Mouse (Mus musculus) limb, embryonic 10.5 days (tissue): ENCODE results near the gene Prune2. TPM values are rescaled to one million over a fixed set of nuclear protein-coding genes. Genes with fewer than 3 reads are reported as not detected.
A peak's percentile ranks its signal among the peaks of the same experiment; 100 is the strongest.

Source experiments
- DNase-seq: peaks from one replicate; pipeline ENCODE4 v3.0.0-alpha.2; 2017; ENCODE audit warnings: low spot score
- H3K27ac ChIP-seq: fragments of 300-500 bp; sonication (generic); 2 replicates; pipeline ENCODE4 v1.5.1; 2016; ENCODE audit warnings: mild to moderate bottlenecking
- H3K27me3 ChIP-seq: fragments of 300-500 bp; sonication (generic); 2 replicates; pipeline ENCODE4 v1.6.1; 2016; ENCODE audit warnings: low read depth, mild to moderate bottlenecking; ENCODE audit not compliant: poor library complexity, severe bottlenecking
- H3K36me3 ChIP-seq: fragments of 300-500 bp; sonication (generic); 2 replicates; pipeline ENCODE4 v1.6.1; 2016; ENCODE audit warnings: mild to moderate bottlenecking, moderate library complexity
- H3K4me1 ChIP-seq: fragments of 300-500 bp; sonication (generic); 2 replicates; pipeline ENCODE4 v1.6.1; 2016
- H3K4me3 ChIP-seq: fragments of 300-500 bp; sonication (generic); 2 replicates; pipeline ENCODE4 v1.5.1; 2016; ENCODE audit warnings: mild to moderate bottlenecking, moderate library complexity
- H3K9me3 ChIP-seq: fragments of 300-500 bp; sonication (generic); replicated peaks from 2 replicates; pipeline ENCODE4 v1.6.1; 2016; ENCODE audit warnings: mild to moderate bottlenecking
- WGBS: fragments of 180-500 bp; shearing (Covaris S2); methylation state at CpG from one replicate; pipeline ENCODE4 v1.1.7; 2016; 5-methylcytosine and 5-hydroxymethylcytosine counted together
- polyA plus RNA-seq: library from polyadenylated mRNA; unstranded; fragments of >200 nt; fragmentation: Nextera tagmentation; extraction: Ambion mirVana; gene quantifications from 2 replicates; pipeline ENCODE4 v1.2.1, GENCODE M21; 2016

The Prune2 gene
- polyA plus RNA-seq, 1 experiment from 2014 or later, result 0.21 TPM

DNA sequence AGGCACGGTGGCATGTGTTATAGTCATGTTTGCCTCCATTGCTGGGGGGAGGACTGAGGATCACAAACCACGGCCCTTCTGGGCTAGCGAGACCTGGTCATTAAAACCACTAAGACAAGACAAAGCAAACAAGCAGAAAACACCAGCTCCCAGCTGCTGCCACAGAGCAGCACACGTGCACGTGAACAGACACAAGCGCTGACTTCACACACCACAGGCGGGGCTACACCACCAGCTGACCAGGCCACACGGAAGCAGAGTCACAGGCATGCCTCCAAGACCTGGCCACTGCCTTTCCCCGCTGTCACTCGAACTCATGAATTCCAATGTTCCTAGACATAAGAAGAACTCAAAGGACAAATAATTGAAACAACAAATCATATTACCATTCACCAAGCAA, 125.5 kb downstream of the Prune2 start:
- 85% methylated on average over 10 of the region's 10 CpGs for WGBS
- Histone ChIP-seq H3K4me1 (peaks cover 6% of the 10 kb centered on the region; the same call in 1 of the 2 replicates), H3K27ac (no peak overlapping the region), H3K27me3 (no peaks in the 10 kb centered on the region), H3K9me3 (no peaks in the 10 kb centered on the region), H3K4me3 (no peak overlapping the region), H3K36me3 (no peaks in the 10 kb centered on the region)
- no peak for DNase-seq

DNA sequence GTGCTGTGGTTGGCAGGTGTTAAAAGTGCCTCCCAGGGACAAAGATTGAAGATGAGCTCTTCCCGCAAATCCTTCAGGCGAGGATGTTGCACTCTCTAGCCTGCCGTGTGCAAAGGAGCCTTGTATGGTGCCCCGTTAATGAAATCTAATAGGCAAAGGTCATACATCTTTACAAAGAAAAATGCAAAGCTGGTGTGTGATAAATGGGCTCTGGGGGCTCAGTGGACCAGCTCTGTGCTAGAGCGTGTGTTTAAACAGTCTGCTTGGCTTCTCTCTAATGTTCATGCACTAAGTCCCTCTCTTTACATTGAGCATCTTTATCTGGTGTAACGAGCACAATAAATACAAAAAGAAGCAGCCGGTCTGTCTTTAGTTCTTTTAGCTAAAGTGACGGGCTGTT, 138.1 kb downstream of the Prune2 start:
- WGBS, result 53% methylated on average over 8 of the region's 8 CpGs
- Histone ChIP-seq H3K4me1 (no peaks in the 10 kb centered on the region), H3K36me3 (no peaks in the 10 kb centered on the region), H3K4me3 (no peak overlapping the region), H3K27me3 (no peaks in the 10 kb centered on the region), H3K27ac (no peak overlapping the region), H3K9me3 (no peaks in the 10 kb centered on the region)
- DNase-seq, result no peak

DNA sequence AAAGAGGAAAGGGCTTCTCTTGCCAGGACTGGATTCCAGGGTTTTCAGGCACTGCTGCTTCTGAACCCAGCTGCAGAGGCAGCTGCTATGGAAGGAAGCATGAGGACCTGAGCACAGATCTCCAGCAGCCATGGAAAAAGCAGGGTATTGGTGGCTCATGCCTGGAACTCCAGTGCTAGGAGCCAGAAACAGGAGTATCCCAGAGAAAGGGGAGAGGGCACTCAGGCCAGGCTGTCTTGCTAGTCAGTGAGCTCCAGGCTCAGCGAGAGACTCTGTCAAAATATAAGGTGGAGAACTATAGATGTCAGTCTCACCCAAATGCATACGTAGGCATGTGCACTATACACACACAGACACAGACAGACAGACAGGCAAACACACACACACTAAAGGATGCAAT, 140.4 kb downstream of the Prune2 start:
- Histone ChIP-seq H3K9me3 (no peaks in the 10 kb centered on the region), H3K27me3 (no peaks in the 10 kb centered on the region), H3K4me1 (no peaks in the 10 kb centered on the region), H3K27ac (no peak overlapping the region), H3K4me3 (no peak overlapping the region), H3K36me3 (no peaks in the 10 kb centered on the region)
- WGBS, result 96% methylated on average over 2 of the region's 2 CpGs
- no peak for DNase-seq

DNA sequence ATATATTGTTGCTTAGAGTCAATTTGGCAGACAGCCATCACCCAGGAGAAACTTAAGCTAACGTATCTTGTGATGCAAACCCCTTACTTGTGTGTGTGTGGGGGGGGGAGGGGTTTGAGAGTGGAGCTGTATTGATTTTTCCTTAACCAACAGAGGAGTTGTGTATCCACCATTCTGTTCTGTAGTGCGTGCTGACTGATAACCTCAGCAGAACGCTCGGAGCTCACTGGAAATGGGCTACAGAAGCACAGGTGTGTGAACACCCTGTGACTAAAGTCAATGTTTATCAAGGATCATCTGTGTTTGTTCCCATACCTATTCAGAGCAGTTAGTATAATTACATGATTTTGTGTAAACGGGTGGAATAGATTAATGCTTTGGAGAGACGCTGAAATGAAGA, 141.3 kb downstream of the Prune2 start:
- 91% methylated on average over 6 of the region's 6 CpGs for WGBS
- no peak for DNase-seq

DNA sequence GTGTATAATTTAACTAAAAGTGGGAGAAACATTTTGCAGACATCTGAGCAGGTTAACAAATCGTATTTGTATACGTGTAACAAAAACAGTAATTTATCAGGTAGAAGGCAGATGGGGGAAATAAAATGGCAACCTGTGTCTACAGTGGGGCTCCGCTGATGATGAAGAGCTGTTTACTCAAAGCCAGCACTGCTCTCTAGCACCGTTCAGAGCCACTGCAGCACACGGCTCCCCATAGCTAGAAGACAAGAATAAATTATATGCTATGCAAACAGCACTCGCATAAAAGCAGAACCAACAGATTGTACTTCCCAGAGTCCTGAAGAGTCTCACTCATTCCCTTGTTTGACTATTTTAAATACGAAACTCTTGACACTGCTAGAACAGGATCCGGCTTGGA, 152.9 kb downstream of the Prune2 start:
- DNase-seq, result no peak
- Histone ChIP-seq H3K27ac (no peak overlapping the region), H3K4me3 (no peak overlapping the region), H3K9me3 (no peaks in the 10 kb centered on the region), H3K27me3 (no peaks in the 10 kb centered on the region), H3K36me3 (no peaks in the 10 kb centered on the region), H3K4me1 (no peaks in the 10 kb centered on the region)
- 83% methylated on average over 8 of the region's 8 CpGs for WGBS

More for the DNA sequence above, 141.3 kb downstream of the Prune2 start:
- Histone ChIP-seq H3K4me3 (no peak overlapping the region), H3K9me3 (no peaks in the 10 kb centered on the region), H3K27me3 (no peaks in the 10 kb centered on the region), H3K27ac (no peak overlapping the region), H3K4me1 (no peaks in the 10 kb centered on the region), H3K36me3 (no peaks in the 10 kb centered on the region)

DNA sequence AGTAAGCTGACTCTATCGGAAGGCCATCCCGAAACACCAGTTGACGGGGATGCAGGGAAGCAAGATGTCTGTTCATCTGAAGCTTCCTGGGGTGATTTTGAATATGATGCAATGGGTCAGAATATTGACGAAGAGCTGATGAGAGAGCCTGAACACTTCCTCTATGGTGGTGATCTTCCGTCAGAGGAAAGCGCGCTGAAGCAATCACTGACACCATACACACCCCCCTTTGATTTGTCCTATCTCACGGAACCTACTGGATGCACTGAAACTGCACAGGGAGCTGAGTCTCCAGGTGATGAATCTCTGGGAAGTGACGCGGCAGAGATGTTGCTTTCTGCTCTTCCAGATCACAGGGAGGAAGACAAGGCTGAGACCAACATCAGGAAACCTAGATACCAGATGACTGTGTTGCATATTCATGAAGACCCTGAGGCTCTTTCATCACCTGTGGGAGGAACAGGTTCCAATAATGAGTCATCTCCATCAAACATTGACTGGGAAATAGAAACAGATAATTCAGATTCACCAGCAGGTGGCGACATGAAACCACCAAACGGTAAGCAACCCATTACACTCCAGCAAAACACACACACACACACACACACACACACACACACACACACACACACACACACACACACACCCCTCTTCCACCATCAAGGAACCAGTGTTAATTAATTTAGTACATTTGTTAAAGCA, 168.3 kb downstream of the Prune2 start:
- no peak overlapping the region for H3K27ac ChIP-seq
- H3K4me3 ChIP-seq, result no peak overlapping the region
- no peaks in the 10 kb centered on the region for H3K4me1 ChIP-seq
- no peaks in the 10 kb centered on the region for H3K36me3 ChIP-seq
- 72% methylated on average over 12 of the region's 12 CpGs for WGBS
- no peaks in the 10 kb centered on the region for H3K27me3 ChIP-seq
- H3K9me3 ChIP-seq, result no peaks in the 10 kb centered on the region
- DNase-seq, result peak; percentile 45

DNA sequence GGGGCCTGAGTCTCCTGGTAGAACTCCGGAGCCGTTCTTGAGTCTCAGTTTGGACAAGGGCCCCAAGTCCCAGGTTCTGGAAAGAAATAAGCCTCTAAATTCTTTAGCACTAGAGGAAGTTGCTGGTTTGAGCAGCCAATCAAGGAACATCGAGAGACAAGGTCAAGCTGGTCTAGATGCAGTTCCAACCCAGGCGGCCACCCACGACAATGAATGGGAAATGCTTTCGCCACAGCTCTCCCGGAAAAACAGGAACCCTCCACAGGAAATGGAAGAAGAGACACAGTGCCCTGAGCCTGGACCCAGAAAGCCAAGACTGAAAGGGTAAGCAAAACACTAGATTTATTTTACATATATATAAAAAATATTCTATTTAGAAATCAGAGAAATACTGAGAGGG, 169.5 kb downstream of the Prune2 start:
- no peak for DNase-seq
- 87% methylated on average over 7 of the region's 7 CpGs for WGBS
- Histone ChIP-seq H3K36me3 (no peaks in the 10 kb centered on the region), H3K4me3 (no peak overlapping the region), H3K27ac (no peak overlapping the region), H3K4me1 (no peaks in the 10 kb centered on the region), H3K27me3 (no peaks in the 10 kb centered on the region), H3K9me3 (no peaks in the 10 kb centered on the region)

DNA sequence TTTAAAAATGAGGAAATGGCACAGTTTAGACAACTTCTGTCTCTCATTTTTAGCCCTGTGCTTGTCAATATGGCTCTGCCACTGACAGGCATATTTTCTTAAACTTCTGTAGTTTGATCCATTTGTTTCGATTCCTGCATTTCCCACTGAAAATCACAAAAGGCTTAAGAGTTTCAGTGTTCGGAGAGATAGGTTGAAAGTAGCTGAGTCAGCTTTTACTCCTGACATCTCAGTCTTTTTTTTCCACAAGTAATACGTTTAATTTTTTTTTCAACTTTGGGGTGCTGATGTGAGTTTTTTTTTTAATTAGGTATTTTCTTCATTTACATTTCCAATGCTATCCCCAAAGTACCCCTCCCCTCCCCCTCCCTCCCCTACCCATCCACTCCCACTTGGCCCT, 174.6 kb downstream of the Prune2 start:
- H3K36me3 ChIP-seq, result no peaks in the 10 kb centered on the region
- H3K4me1 ChIP-seq, result no peaks in the 10 kb centered on the region
- no peak for DNase-seq
- no peak overlapping the region for H3K4me3 ChIP-seq
- H3K9me3 ChIP-seq, result no peaks in the 10 kb centered on the region
- WGBS, result 90% methylated on average over 3 of the region's 3 CpGs
- H3K27me3 ChIP-seq, result no peaks in the 10 kb centered on the region
- no peak overlapping the region for H3K27ac ChIP-seq

DNA sequence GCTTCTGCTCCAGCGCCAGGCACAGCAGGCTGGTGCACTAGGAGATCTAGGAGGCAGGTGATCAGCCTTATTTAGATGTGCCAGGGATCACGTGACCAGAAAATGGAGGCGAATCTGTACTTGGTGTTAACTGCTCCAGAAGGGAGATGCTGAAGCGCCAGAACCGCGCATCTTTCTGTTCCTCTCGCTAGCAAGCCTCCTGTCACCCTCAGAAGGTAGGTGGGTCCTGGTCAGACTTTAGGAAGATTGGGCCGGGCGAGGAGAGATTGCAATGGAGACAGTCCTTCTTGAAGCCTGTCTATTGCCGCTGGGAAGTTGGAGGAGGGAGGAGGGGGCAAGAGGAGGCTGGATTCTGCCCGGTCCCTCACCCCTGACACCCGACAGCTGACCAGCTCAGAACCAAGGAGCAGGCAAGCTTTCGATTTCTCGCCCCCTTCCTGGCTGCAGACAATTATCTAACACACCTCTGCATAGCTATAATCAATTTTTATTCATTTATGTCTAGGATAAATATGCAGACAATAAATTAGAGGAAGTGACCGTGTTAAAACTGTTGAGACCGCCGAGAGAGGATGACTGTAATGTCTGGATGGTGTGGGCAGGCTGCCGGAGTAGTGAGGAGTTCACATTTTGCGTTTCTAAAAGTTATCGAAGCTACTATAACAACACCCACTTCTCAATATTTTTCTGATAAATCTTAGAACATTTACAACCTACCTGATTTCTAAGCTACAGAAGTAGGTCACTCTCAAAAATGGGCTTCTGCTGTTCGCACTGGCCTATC, 181.0 kb downstream of the Prune2 start:
- H3K36me3 ChIP-seq, result no peaks in the 10 kb centered on the region
- 9% methylated on average over 21 of the region's 21 CpGs for WGBS
- peak; percentile 47 for DNase-seq
- peak overlapping the region; percentile 53; the same call in 1 of the 2 replicates for H3K27ac ChIP-seq
- H3K9me3 ChIP-seq, result no peaks in the 10 kb centered on the region
- H3K27me3 ChIP-seq, result peaks cover 38% of the 10 kb centered on the region
- peaks cover 5% of the 10 kb centered on the region; the same call in 1 of the 2 replicates for H3K4me1 ChIP-seq
- H3K4me3 ChIP-seq, result peak overlapping the region; percentile 52

DNA sequence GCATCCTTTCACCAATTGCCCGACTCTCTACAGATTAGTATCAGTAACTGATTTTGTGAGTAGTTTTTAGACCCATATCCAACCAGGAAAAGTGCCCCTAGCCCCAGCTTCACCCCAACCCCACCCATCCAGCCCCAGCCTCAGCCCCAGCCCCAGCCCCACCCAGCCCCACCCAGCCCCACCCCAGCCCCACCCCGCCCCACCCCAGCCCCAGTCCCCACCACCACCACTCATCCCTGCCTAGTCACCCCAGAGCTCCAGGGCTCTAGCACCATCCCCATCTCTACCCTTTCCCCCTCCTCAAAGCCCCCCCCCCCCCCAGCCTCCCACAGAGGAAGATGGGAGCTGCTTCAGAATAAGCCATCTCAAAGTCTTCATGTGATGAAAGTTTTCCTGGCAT, 181.7 kb downstream of the Prune2 start:
- Histone ChIP-seq H3K27me3 (peaks cover 38% of the 10 kb centered on the region), H3K27ac (no peak overlapping the region), H3K36me3 (no peaks in the 10 kb centered on the region), H3K4me1 (peaks cover 5% of the 10 kb centered on the region; the same call in 1 of the 2 replicates), H3K4me3 (no peak overlapping the region), H3K9me3 (no peaks in the 10 kb centered on the region)
- WGBS, result 31% methylated on average over 2 of the region's 2 CpGs
- DNase-seq, result no peak

DNA sequence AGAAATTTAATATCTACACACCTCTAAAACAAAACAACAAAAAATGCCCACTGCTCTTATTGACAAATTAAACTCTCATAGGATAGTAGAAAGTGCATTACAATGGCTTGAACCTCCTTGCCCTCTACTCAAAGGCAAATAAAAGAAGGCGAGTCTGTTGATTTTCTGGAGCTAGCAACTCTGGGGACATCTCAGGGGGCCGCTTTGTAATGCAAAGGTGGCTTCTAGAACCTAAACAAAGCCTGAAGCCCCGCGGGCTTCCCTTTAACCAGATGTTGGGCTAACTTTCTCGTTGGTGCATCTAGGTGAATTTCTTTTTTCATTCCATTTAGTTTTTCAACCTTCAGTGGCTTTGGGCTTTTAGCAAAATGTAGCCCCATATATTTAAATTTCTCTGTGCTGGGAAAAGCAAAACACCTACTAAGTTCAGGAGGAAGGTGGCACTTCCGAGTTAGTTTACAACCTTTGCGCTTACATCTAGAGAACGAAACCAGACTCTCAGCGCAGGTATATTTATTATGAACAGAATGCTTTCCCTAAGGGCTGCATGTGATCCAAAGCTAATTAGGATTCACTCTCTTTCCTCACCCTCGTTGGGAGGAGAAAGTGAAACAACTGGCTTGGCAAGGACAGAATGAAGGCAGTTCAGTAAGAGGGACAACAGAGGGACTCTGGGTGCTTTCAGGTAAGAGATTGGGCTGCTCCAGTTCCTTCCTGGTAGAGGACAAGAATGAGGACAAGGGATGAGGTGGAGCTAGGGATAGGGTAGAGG, 182.4 kb downstream of the Prune2 start:
- no peaks in the 10 kb centered on the region for H3K36me3 ChIP-seq
- DNase-seq, result no peak
- peaks cover 5% of the 10 kb centered on the region; the same call in 1 of the 2 replicates for H3K4me1 ChIP-seq
- H3K27me3 ChIP-seq, result peaks cover 38% of the 10 kb centered on the region
- no peak overlapping the region for H3K4me3 ChIP-seq
- 18% methylated on average over 10 of the region's 10 CpGs for WGBS
- no peaks in the 10 kb centered on the region for H3K9me3 ChIP-seq
- H3K27ac ChIP-seq, result no peak overlapping the region

DNA sequence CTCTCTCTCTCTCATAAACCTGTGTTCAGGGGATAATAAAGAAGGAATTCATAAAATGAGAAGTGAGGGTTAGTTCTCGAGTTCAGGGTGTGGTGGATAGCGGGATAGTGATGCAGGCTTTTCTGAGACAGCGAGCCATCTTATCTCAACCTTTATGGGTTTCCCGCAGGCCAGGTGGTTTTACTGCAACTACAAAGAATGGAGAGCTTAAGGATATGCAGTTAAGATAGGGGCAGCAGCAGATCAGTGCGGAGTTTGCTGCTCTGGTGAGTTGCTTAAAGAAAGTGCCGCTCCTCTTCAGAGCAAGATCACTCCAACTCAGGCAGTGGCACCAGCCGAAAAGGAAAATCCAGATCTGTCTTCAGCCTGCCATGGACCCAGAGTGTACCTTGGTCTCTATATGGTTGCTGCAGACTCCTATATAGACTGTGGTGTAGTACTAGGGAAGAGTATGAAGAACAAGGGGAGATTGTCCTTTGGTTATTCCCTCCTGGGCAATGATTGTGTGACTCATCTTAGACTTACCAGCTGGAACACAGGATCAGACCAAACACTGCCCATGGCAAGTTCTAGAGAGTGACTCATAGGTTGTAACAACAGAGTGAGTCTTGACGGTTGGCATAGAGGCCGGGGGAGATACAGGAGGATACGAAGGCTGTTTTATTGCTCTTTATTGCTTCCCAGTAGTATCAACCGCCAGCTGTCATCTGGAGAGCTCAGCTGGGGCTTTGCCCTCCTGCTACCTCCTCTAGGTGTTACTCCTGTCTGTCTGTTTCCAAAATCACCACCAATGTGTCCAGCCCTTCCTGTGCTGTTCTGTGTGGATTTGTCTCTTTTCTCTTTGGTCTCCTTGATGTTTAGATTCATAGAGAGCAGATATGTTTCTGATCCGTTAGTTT, 184.3 kb downstream of the Prune2 start:
- H3K27ac ChIP-seq, result no peak overlapping the region
- DNase-seq, result no peak
- peaks cover 38% of the 10 kb centered on the region for H3K27me3 ChIP-seq
- H3K4me3 ChIP-seq, result no peak overlapping the region
- H3K9me3 ChIP-seq, result no peaks in the 10 kb centered on the region
- peaks cover 5% of the 10 kb centered on the region; the same call in 1 of the 2 replicates for H3K4me1 ChIP-seq
- WGBS, result 68% methylated on average over 12 of the region's 12 CpGs
- H3K36me3 ChIP-seq, result no peaks in the 10 kb centered on the region
